Mouse (Mus musculus): ENCODE data around the gene Cxcl13.

Gene Cxcl13

DNA sequence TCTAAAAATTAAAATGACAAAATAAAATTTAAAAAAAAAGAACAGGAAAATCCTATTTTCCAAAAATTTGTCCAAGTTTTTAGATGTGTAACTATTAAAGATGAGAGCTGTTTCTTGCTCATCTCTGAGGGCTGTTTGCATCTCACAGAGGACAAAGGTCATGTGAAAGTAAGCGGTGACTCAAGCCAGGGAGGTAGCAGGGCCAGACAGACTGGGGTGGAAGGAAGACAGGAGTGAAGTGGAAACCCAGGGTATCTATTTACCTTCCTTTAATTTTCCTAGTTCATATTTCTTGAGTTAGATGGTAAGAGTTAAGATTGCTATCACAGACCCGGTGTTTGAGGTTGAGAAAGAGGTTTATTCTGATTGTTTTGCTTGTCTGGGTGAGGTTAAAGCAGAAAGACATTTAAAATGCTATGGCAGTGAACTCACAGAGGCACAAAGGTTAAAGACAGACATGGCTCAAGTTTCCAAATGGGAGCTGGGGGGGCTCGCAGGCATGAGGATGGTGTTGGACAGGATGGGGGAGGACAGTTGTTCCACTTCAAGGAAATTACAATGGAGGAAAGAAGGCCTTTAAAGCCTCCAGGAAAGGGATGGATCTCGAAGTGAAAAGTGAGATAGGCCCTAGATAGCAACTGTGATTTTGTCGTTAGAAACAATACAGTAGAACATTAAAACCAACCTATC, 27.2 kb downstream of the Cxcl13 start:
- no peak for DNase-seq (ENCODE audit: low read depth in 1 of 2, low spot score in 2 of 2)

DNA sequence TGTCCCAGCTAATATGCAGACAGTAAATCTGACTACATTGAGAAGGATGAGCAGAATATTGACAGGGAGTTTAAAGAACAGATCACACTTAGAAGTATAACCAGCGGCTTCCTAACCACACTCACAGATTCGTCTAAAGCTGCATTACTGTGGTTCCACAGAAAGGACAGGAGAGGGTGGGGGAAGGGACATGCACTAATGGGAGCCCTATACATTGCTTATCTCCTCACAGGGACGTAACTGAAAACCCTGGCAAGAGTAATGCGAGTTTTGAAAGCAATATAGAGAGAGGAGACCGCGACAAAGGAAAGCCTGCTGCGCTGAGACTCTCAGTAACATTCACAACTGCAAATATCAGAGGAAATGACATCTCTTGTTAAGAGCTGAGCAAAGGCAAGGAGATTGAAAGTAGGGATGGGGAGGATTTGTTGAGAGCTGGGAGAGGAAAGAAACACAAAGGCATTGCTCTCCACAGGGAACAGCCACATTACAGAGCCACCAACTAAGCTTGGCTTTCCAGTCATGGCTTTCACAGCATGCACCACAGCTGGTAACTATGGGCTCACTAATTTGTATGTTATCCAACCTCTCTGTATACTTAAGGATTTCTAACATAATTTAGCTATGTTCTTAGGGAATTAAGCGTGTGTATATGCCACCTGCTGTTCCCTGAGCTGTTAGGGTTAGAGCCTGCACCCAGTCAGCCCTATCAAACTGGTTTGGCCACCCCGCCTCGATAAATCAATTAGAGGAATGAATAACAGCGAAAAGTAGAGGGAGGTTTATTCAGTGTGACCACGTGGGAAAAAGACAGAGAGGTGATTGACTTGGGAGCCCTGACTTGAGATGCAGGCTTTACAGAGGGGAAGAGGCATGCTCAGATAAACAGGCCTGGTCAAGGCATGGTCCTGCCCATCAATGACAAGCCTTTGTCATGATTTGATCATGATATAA, 34.9 kb downstream of the Cxcl13 start:
- no peak for DNase-seq (ENCODE audit: low read depth in 1 of 2, low spot score in 2 of 2)

DNA sequence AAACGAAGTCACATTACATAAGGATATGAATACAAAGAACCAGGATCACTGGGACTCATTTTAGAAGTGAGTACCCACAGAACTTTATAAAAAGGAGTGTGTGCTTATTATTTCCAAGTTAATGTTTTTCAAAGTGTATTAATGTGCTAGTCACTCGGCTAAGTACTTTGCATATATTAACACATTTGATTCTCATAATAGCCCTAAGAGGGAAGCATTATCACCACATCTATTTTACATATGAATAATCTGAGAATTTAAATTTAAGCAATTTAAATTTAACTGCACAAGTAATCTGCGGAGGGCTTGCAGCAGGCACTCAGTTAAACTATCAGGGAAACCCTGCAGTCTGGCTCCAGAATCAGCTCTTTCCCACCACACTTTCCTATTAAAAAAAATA, 40.5 kb downstream of the Cxcl13 start:
- no peak for DNase-seq (ENCODE audit: low read depth in 1 of 2, low spot score in 2 of 2)

GRCm38 (mm10) chr5:96003348-96003747, 46.6 kb downstream of the Cxcl13 start:
- DNase-seq (ENCODE audit: low read depth in 1 of 2, low spot score in 2 of 2), result no peak

DNA sequence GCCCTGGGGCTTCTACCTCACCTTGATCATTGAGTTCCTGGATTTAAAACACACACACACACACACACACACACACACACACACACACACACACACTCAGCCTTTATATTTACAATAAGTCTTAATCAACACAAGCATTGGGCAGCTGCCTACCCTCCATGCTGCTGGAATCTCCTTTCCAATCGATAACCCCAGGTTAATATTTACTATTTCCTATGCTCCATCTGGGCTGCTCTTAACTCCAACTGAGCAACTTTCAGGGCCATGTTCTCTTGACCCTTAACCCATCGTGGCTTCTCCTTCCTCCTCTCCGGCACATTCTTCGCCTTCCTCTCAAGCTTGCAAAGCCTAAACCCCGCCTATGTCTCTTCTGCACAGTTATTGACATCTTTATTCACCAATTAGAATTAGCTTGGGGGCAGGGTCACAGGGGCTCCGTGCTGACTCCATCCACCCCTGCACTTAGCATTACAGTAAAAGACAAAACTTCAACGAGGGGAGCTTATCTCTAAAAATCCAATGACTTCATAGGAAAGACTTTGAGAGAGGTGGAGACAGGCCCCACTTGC, 51.6 kb downstream of the Cxcl13 start:
- DNase-seq (ENCODE audit: low read depth in 1 of 2, low spot score in 2 of 2), result no peak

DNA sequence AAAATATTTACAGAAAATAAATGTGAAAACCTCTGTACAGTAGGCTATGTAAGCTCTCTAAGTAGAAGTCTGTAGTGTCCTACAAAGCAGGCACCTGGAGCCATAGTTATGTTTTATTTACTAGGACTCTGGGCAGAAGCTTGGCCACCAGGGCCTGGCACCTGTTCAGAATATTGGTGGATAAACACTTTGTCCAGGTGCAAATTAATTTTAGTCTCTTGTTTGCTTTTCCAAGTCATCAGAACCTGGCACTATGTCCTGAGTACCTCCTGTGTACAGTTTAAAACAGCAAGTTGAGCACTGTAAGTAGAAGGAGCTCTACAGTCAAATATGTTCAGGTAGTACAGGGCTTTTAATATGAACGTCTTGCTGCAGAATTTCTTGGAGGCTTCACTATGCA, 52.3 kb downstream of the Cxcl13 start:
- DNase-seq (ENCODE audit: low read depth in 1 of 2, low spot score in 2 of 2), result no peak
